Mouse (Mus musculus) CD4-positive, CD25-positive, alpha-beta regulatory T cell, adult 9 weeks (primary cell): ENCODE measurements around the gene Olfr1499. TPM values are rescaled to one million over a fixed set of nuclear protein-coding genes. Genes with fewer than 3 reads are reported as not detected.

Experiments
- polyA plus RNA-seq: library from polyadenylated mRNA; unstranded; fragments of 100-300 nt; shearing (Covaris generic); gene quantifications from one replicate; pipeline ENCODE4 v1.2.1, GENCODE M21; 2017

The Olfr1499 gene
- not detected for polyA plus RNA-seq

DNA sequence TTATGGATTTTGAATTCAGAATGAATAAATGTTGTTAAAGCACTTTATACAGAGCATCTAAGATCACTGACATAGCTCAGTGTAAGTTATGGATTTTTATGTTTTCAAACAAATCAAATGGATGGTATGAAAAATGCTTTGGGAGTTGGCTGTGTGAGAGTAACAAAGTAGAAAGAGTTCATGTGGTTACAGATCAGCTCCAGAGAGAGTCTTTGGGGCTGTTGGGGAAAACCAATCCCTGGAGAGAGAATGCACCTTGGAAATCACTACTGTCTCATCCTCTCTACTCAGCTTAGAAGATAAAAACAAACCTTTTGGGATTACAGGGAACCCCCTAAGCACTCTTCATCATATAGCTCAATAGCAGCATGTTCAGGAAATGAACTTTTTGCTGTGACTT, at the start of gene Olfr1499:
TSS of gene Olfr1499 (minus strand) at position 101 of the 400 bp plus-strand sequence.

DNA sequence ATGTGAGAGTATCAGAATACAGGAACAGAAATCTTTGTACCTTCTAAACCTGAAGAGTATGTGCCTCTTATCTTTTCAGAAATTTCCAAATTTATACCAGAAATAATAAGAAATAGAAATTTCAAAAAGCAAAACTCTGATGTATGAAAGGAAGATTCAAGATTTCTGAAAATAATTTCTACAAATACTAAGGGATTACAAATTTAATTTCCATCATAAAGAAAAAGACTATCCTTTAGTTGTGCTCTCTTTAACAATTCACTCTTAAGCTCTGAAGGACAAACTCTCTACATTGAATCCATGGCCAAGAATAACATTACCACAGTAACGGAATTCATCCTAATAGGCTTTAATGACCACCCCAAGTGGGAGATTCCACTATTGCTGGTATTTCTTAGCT, 42.2 kb upstream of the Olfr1499 start, which contains the start of gene Olfr1502:
TSS of gene Olfr1502 (plus strand) at position 301 of the 400 bp plus-strand sequence.

DNA sequence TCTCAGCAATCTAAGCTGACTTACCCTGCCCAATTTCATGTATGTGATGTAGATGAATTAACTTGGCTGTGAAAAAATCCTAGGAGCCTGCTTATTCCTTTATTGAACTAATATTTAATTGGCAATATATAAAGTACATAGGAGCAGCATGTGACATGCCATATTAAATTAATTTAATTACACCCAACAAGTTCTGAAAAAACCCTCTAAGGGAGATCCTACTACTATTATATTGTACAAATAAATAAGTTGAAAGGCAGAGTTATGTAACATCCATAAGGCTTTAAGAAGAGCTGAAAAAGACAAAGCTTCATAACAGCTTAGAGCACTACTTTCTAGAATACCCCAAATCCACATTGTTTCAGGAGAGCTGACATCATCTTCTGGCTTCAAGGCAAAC, 31.3 kb upstream of the Olfr1499 start, which contains the start of gene Olfr1501:
TSS of gene Olfr1501 (minus strand) at position 101 of the 400 bp plus-strand sequence.

DNA sequence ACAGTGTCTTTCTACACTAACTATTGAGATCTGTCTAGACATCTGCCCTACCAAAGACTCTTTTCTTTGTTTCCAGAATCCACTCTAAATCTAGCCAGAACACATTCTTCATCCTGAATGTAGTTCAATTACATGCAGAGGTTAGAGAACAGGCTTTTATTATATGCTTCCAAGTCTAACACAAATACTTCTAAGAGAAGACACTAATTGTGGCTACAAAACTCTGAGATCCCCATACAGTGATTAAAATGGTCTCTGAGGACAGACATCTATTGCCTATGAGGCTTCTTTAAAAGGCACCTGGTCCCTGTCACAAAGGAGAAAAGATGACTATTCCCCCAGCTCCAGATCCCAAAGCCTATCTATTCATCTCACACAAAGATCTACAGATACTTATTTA, 11.1 kb upstream of the Olfr1499 start, which contains the start of gene Olfr1500:
TSS of gene Olfr1500 (minus strand) at position 101 of the 400 bp plus-strand sequence.

DNA sequence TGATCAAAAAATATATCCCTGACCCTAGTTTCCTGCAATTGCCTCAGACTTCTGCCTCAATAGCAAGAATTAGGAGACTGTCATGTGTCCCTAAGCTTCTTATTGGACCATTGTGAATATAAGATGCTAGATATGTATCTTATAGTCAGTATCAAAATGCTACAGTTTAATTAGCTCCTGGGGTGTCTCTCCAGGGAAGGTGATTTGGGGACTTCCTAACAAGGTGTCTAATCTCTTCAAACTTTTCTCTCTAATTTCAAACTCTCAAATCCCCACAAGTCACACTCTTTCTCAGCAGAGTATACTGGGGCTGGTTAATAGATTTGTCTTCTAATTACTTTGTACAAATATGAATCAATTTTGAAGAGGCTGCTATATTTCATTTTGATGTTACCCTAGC, 21.1 kb downstream of the Olfr1499 start, which contains the start of gene Olfr1497:
TSS of gene Olfr1497 (minus strand) at position 101 of the 400 bp plus-strand sequence.

DNA sequence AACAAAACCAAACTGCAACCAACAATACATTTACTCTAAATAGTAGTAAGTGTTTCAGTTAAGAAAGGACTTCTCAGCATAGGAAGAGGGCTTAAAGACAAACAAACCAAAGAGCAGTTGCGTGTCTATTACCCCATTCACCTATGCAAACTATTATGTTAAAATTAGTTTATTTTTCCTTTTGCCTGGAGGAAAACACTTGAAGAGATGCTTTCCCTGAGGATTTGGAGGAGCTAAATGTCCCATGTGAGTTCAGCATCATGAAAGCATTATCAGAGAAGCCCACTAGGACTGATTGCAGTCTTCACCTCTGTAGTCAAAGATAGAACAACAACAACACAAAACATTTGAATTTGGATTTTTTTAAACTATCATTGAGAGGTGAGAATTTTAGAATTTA, 41.7 kb downstream of the Olfr1499 start, which contains the start of gene Olfr1496:
TSS of gene Olfr1496 (plus strand) at position 301 of the 400 bp plus-strand sequence.

DNA sequence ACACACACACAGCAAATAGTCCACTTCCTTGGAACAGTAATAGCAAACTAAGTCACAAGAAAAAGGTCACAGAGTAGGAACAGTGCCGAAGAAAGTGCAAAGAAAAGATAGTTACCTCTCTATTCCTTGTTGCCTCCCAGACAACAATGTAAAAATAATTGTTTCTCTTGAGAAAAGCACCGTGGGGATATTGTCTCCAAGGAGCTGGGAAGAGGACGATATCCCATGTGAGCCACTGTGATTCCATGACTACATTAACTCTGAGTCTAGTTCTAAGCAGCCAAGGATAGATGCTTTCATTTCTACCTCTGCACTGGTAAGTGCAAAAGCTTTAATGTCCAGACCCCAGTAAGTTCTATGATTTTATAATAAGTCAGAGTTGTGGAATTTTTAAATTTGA, 54.9 kb downstream of the Olfr1499 start, which contains the start of gene Olfr1495:
TSS of gene Olfr1495 (plus strand) at position 301 of the 400 bp plus-strand sequence.

Other genes starting within 250 kb of the Olfr1499 start
- not detected for gene Olfr1484, start 235.9 kb downstream of the Olfr1499 start, polyA plus RNA-seq
- not detected for gene Olfr1487, start 202.1 kb downstream of the Olfr1499 start, polyA plus RNA-seq
- not detected for gene Olfr1489, start 187.8 kb downstream of the Olfr1499 start, polyA plus RNA-seq
- gene Olfr1490, start 168.4 kb downstream of the Olfr1499 start, polyA plus RNA-seq: not detected
- gene Olfr1491, start 122.2 kb downstream of the Olfr1499 start, polyA plus RNA-seq: not detected
- not detected for gene Olfr1493-ps1, start 96.2 kb downstream of the Olfr1499 start, polyA plus RNA-seq
- gene Olfr1494, start 79.7 kb downstream of the Olfr1499 start, polyA plus RNA-seq: not detected
- gene Olfr1495, start 54.8 kb downstream of the Olfr1499 start, polyA plus RNA-seq: not detected
- not detected for gene Olfr1496, start 41.6 kb downstream of the Olfr1499 start, polyA plus RNA-seq
- gene Olfr1497, start 21.2 kb downstream of the Olfr1499 start, polyA plus RNA-seq: not detected
- not detected for gene Olfr1500, start 11.0 kb upstream of the Olfr1499 start, polyA plus RNA-seq
- gene Olfr1501, start 31.2 kb upstream of the Olfr1499 start, polyA plus RNA-seq: not detected
- not detected for gene Olfr1502, start 42.3 kb upstream of the Olfr1499 start, polyA plus RNA-seq
- not detected for gene Olfr1504, start 78.5 kb upstream of the Olfr1499 start, polyA plus RNA-seq
- not detected for gene Olfr1505, start 94.1 kb upstream of the Olfr1499 start, polyA plus RNA-seq